Mouse (Mus musculus) lung, embryonic 16.5 days (tissue): ENCODE data around the gene Agap2. TPM values are rescaled to one million over a fixed set of nuclear protein-coding genes. Genes with fewer than 3 reads are reported as not detected.
"Not testable (repeated sequence)": the region's sequence is repeated elsewhere in the genome, so short reads cannot be mapped to it uniquely, and the experiment has no call there.

Experiments
- ATAC-seq: fragments of 200-750 bp; cut with Nextera tagmentation; 2 replicates; pipeline ENCODE4 v1.8.0; 2017; ENCODE audit warnings: low read depth, mild to moderate bottlenecking, moderate library complexity
- H3K27ac ChIP-seq: fragments of 300-500 bp; sonication (generic); 2 replicates; pipeline ENCODE4 v1.5.1; 2014; ENCODE audit warnings: mild to moderate bottlenecking, control low read depth, low read length
- H3K27me3 ChIP-seq: fragments of 300-500 bp; sonication (generic); 2 replicates; pipeline ENCODE4 v1.6.1; 2014; ENCODE audit warnings: low read depth, low read length, mixed read lengths; ENCODE audit not compliant: control insufficient read depth, insufficient read depth
- H3K36me3 ChIP-seq: fragments of 300-500 bp; sonication (generic); 2 replicates; pipeline ENCODE4 v1.6.1; 2014; ENCODE audit warnings: low read length; ENCODE audit not compliant: control insufficient read depth, insufficient read depth
- H3K4me1 ChIP-seq: fragments of 300-500 bp; sonication (generic); replicated peaks from 2 replicates; pipeline ENCODE4 v1.6.1; 2014; ENCODE audit warnings: low read length, mixed read lengths; ENCODE audit not compliant: control insufficient read depth, insufficient read depth
- H3K4me2 ChIP-seq: fragments of 300-500 bp; sonication (generic); 2 replicates; pipeline ENCODE4 v1.6.1; 2014; ENCODE audit warnings: low read depth, low read length, control low read depth
- H3K4me3 ChIP-seq: fragments of 300-500 bp; sonication (generic); 2 replicates; pipeline ENCODE4 v1.5.1; 2014; ENCODE audit warnings: mild to moderate bottlenecking, low read length, control low read depth
- H3K9ac ChIP-seq: fragments of 300-500 bp; sonication (generic); 2 replicates; pipeline ENCODE4 v1.6.1; 2014; ENCODE audit warnings: low read length, control low read depth
- H3K9me3 ChIP-seq: fragments of 300-500 bp; sonication (generic); 2 replicates; pipeline ENCODE4 v1.6.1; 2016; ENCODE audit warnings: low read length; ENCODE audit not compliant: control insufficient read depth
- WGBS: fragments of 180-500 bp; shearing (Covaris S2); extraction: QIAGEN DNeasy Blood & Tissue Kit; methylation state at CpG from one replicate; pipeline ENCODE4 v1.1.7; 2014; 5-methylcytosine and 5-hydroxymethylcytosine counted together
- polyA plus RNA-seq: library from polyadenylated mRNA; unstranded; fragments of >200 nt; fragmentation: Nextera tagmentation; extraction: Ambion mirVana; gene quantifications from 2 replicates; pipeline ENCODE4 v1.2.1, GENCODE M21; 2015

Agap2 gene
- polyA plus RNA-seq, 1 experiment from 2014 or later = 0.04 TPM

- Histone ChIP-seq H3K9ac (peak within 1 kb of the TSS; percentile 85), H3K4me3 (peak within 1 kb of the TSS; percentile 82), H3K4me2 (peak within 1 kb of the TSS; percentile 78), H3K9me3 (no peaks in the 10 kb centered on the region), H3K4me1 (peaks cover 19% of the 10 kb centered on the region), H3K27ac (peak within 1 kb of the TSS; percentile 95), H3K36me3 (peaks cover 31% of the 10 kb centered on the region), H3K27me3 (no peaks in the 10 kb centered on the region; the same call in 1 of the 2 replicates)
- under 1% methylated on average over 36 of the region's 36 CpGs for WGBS
- peak; percentile 95 for ATAC-seq
Measured at GRCm38 (mm10) chr10:127070190-127071121, 4.6 kb upstream of the Agap2 start, which contains the start of gene Tspan31. Tspan31 (minus strand) TSS chr10:127070264.

- Histone ChIP-seq H3K27ac (no peak overlapping the region), H3K36me3 (peaks cover 24% of the 10 kb centered on the region), H3K4me3 (peak overlapping the region; percentile 82), H3K9ac (peak overlapping the region; percentile 78), H3K9me3 (no peaks in the 10 kb centered on the region), H3K4me2 (peak overlapping the region; percentile 78), H3K27me3 (peaks cover 3% of the 10 kb centered on the region; the same call in 1 of the 2 replicates), H3K4me1 (peaks cover 19% of the 10 kb centered on the region)
- no peak for ATAC-seq
- WGBS = 68% methylated on average over 9 of the region's 9 CpGs
Measured at GRCm38 (mm10) chr10:127071203-127071602, 3.9 kb upstream of the Agap2 start.

GRCm38 (mm10) chr10:127072270-127072669 is 2.8 kb upstream of the Agap2 start:
- H3K9me3 ChIP-seq, ATAC-seq, H3K4me2 ChIP-seq, H3K27ac ChIP-seq, H3K9ac ChIP-seq, H3K4me3 ChIP-seq: not testable (repeated sequence)
- Histone ChIP-seq H3K36me3 (peaks cover 13% of the 10 kb centered on the region), H3K27me3 (peaks cover 10% of the 10 kb centered on the region), H3K4me1 (peaks cover 19% of the 10 kb centered on the region)
- WGBS = 75% methylated on average over 4 of the region's 4 CpGs

- H3K9ac ChIP-seq, H3K36me3 ChIP-seq, H3K4me2 ChIP-seq, H3K9me3 ChIP-seq, H3K4me3 ChIP-seq, ATAC-seq, H3K27ac ChIP-seq: not testable (repeated sequence)
- Histone ChIP-seq H3K27me3 (peaks cover 17% of the 10 kb centered on the region), H3K4me1 (peaks cover 19% of the 10 kb centered on the region)
- WGBS = 65% methylated on average over 2 of the region's 2 CpGs
Measured at GRCm38 (mm10) chr10:127072969-127073368, 2.1 kb upstream of the Agap2 start.

GRCm38 (mm10) chr10:127073981-127074380 is 1.1 kb upstream of the Agap2 start:
- ATAC-seq = no peak
- Histone ChIP-seq H3K27ac (no peak overlapping the region), H3K4me1 (peaks cover 10% of the 10 kb centered on the region), H3K9me3 (no peaks in the 10 kb centered on the region), H3K27me3 (peaks cover 27% of the 10 kb centered on the region), H3K36me3 (no peaks in the 10 kb centered on the region), H3K4me3 (no peak overlapping the region), H3K4me2 (no peak overlapping the region), H3K9ac (no peak overlapping the region)
- WGBS = 87% methylated on average over 1 of the region's 1 CpGs

GRCm38 (mm10) chr10:127075651-127076050 is 567 bp downstream of the Agap2 start:
- WGBS = 58% methylated on average over 8 of the region's 8 CpGs
- H3K9ac ChIP-seq = no peak overlapping the region
- H3K36me3 ChIP-seq = no peaks in the 10 kb centered on the region
- H3K4me3 ChIP-seq = no peak overlapping the region
- no peak overlapping the region for H3K27ac ChIP-seq
- no peak overlapping the region for H3K4me2 ChIP-seq
- ATAC-seq = no peak
- peaks cover 17% of the 10 kb centered on the region for H3K4me1 ChIP-seq
- H3K27me3 ChIP-seq = peaks cover 44% of the 10 kb centered on the region
- H3K9me3 ChIP-seq = no peaks in the 10 kb centered on the region

- Histone ChIP-seq H3K4me1 (peaks cover 16% of the 10 kb centered on the region), H3K9ac (no peak overlapping the region), H3K9me3 (no peaks in the 10 kb centered on the region), H3K4me3 (no peak overlapping the region), H3K27ac (no peak overlapping the region), H3K4me2 (no peak overlapping the region), H3K27me3 (peaks cover 48% of the 10 kb centered on the region), H3K36me3 (no peaks in the 10 kb centered on the region)
- ATAC-seq = no peak
- WGBS = 26% methylated on average over 4 of the region's 4 CpGs
Measured at GRCm38 (mm10) chr10:127076082-127076481, 998 bp downstream of the Agap2 start.

- Histone ChIP-seq H3K36me3 (no peaks in the 10 kb centered on the region), H3K27ac (no peak overlapping the region), H3K4me2 (no peak overlapping the region), H3K9me3 (no peaks in the 10 kb centered on the region), H3K9ac (no peak overlapping the region), H3K4me1 (peaks cover 19% of the 10 kb centered on the region), H3K27me3 (peaks cover 62% of the 10 kb centered on the region), H3K4me3 (no peak overlapping the region)
- WGBS = 13% methylated on average over 10 of the region's 10 CpGs
- ATAC-seq = no peak
Measured at GRCm38 (mm10) chr10:127077515-127077914, 2.4 kb downstream of the Agap2 start.

GRCm38 (mm10) chr10:127078001-127078676 is 3.1 kb downstream of the Agap2 start:
- H3K9ac ChIP-seq = no peak overlapping the region
- WGBS = 5% methylated on average over 12 of the region's 12 CpGs
- peak overlapping the region; percentile 81; the same call in 1 of the 2 replicates for H3K4me2 ChIP-seq

More at GRCm38 (mm10) chr10:127078001-127078676, 3.1 kb downstream of the Agap2 start:
- no peak for ATAC-seq
- Histone ChIP-seq H3K9me3 (no peaks in the 10 kb centered on the region), H3K36me3 (no peaks in the 10 kb centered on the region), H3K4me3 (peak overlapping the region; percentile 47), H3K27ac (no peak overlapping the region), H3K27me3 (peaks cover 67% of the 10 kb centered on the region), H3K4me1 (peaks cover 19% of the 10 kb centered on the region)
